Mouse (Mus musculus): ENCODE results near the gene Slc46a1. TPM values are rescaled to one million over a fixed set of nuclear protein-coding genes. Genes with fewer than 3 reads are reported as not detected.
A peak's percentile ranks its signal among the peaks of the same experiment; 100 is the strongest.

Gene Slc46a1
- 2.6 and 3.6 TPM in 2 replicates for total RNA-seq (2014; fragmentation: Nextera tagmentation)
- total RNA-seq (2017): 0.56 and 0.76 TPM in 2 replicates

- ATAC-seq (replicated peaks; ENCODE audit: low FRiP score, low TSS enrichment, poor library complexity, severe bottlenecking): peak; percentile 84
These were observed at the start of gene Slc46a1 for GRCm38 (mm10) chr11:78465568-78466180. Slc46a1 (plus strand) TSS chr11:78465697.

- ATAC-seq (replicated peaks; ENCODE audit: low FRiP score, low TSS enrichment, poor library complexity, severe bottlenecking): no peak
These were observed 48.6 kb upstream of the Slc46a1 start for GRCm38 (mm10) chr11:78416854-78417253.

GRCm38 (mm10) chr11:78420263-78420889, 45.1 kb upstream of the Slc46a1 start:
- peak; percentile 38 for ATAC-seq (replicated peaks; ENCODE audit: low FRiP score, low TSS enrichment, poor library complexity, severe bottlenecking)

DNA sequence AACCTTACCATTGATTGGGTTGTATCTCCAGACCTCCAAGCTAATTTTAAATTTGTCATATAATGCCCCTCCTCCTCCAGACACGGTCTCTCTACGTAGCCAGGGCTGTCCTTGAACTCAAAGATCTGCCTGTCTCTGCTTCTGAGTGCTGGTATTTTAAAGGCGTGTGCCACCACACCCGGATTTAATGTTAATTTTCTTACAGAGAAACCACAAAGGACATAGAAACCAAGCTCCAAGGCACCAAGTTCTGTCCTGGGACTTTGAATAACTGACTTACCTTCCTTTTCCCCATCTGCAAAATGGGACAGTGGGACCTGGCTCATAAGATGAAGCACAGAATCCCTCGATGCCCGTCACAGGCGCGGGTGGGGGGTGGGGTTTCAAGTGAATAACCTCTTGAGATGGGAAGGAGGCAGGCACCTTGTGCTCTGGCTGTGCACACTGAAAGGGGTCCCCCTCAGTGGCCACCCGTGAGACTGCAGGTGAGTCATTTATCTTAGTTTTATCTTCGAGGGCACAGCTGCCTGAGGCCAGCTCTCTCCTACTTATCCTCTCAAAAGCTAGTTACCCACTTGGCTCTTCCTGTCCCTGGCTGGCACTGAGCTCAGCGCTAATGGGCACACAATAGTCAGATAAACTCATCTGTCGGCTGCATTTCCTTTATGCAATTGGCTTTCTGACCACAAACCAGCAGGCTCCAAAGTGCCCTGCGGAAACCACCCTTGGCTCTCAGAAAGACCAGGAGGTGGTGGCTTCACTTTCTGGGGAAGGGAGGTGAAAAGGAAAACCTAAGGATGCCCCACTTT, 44.1 kb upstream of the Slc46a1 start:
- ATAC-seq (replicated peaks; ENCODE audit: low FRiP score, low TSS enrichment, poor library complexity, severe bottlenecking): peak; percentile 57

- ATAC-seq (replicated peaks; ENCODE audit: low FRiP score, low TSS enrichment, poor library complexity, severe bottlenecking): no peak
These were observed 43.3 kb upstream of the Slc46a1 start, which contains the start of gene Slc13a2 for GRCm38 (mm10) chr11:78422055-78422819. Slc13a2 (minus strand) TSS chr11:78422217.

- ATAC-seq (replicated peaks; ENCODE audit: low FRiP score, low TSS enrichment, poor library complexity, severe bottlenecking): no peak
These were observed 41.1 kb upstream of the Slc46a1 start for GRCm38 (mm10) chr11:78424352-78424751.

GRCm38 (mm10) chr11:78425572-78425971, 39.9 kb upstream of the Slc46a1 start:
- no peak for ATAC-seq (replicated peaks; ENCODE audit: low FRiP score, low TSS enrichment, poor library complexity, severe bottlenecking)

- no peak for ATAC-seq (replicated peaks; ENCODE audit: low FRiP score, low TSS enrichment, poor library complexity, severe bottlenecking)
These were observed 37.8 kb upstream of the Slc46a1 start for GRCm38 (mm10) chr11:78427655-78428054.

DNA sequence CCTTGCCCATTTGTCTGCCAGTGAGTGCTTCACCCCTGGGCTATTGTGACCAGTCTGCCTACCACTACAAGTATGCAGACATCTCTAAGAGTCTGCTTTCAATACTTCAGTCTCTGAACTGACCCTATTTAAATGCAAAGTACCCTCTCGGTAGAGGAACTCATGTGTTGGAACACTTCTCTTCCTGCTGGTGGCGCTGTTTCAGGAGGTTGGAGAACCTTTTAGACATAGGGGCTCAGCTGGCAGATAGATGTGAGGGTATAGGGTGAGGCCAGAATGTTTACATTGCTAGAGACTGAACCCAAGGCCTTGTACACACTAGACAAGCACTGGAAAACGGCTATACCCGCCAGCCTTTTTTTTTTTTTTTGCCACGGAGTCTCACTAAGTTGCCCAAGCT, 37.2 kb upstream of the Slc46a1 start:
- ATAC-seq (replicated peaks; ENCODE audit: low FRiP score, low TSS enrichment, poor library complexity, severe bottlenecking): no peak

DNA sequence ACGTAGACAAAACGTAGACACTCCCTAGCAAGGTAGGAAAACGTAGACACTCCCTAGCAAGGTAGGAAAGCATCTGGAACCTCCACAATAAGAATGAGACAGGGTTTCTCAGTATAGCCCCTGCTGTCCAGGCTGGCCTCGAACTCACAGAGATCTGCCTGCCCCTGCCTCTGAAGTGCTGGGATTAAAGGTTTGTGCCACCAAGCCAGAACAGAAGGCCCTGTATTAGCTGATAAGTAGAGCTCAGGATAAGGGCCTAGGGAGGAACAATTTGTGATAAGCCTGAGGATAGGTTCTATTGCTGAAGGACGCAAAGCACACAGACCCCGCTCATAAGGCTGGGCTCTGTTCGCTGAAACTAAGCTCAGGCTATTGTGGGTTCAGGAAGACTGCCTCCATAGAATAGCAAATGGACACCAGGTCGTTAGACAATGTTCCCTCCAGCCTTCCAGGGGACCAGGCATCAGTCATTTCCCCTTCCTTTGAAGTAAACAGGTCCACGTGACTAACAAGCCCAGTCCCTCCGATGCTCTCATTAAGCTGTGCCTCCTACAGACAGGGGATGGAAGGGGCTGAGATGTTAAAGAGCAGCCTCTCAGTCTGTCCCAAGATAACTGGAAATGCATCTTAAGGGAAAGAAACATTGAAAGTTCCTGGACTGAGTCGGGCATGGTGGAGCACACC, 35.2 kb upstream of the Slc46a1 start:
- ATAC-seq (replicated peaks; ENCODE audit: low FRiP score, low TSS enrichment, poor library complexity, severe bottlenecking): no peak

- no peak for ATAC-seq (replicated peaks; ENCODE audit: low FRiP score, low TSS enrichment, poor library complexity, severe bottlenecking)
These were observed 34.3 kb upstream of the Slc46a1 start for GRCm38 (mm10) chr11:78431176-78431575.

GRCm38 (mm10) chr11:78434052-78434451, 31.4 kb upstream of the Slc46a1 start:
- ATAC-seq (replicated peaks; ENCODE audit: low FRiP score, low TSS enrichment, poor library complexity, severe bottlenecking): no peak

DNA sequence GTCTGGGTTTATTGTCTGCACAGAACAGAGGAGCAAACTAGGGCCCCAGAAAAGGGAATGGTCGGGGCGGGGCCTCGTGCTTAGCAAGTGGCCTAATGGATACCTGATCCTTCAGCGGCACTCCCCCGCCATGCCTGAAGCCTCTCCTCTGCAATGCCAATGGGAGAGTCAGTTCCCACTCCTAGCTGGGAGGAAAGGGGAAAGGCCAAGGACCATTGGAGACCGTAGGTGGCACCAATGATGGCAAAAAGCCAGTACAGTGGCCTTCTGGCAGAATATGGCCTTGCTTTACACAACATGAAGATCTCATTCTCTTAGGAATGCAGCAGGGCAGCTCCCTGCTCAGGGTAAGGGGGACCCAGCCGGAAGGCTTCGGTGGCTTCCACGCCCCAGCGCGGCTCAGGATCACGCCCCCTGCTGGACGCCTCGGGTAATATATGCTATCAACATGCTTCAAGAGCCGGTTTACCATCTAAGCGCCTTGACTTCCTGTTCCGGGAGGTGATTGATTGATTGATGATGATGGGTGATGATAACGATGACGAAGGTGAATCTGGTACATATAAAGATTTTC, 29.6 kb upstream of the Slc46a1 start:
- no peak for ATAC-seq (replicated peaks; ENCODE audit: low FRiP score, low TSS enrichment, poor library complexity, severe bottlenecking)

DNA sequence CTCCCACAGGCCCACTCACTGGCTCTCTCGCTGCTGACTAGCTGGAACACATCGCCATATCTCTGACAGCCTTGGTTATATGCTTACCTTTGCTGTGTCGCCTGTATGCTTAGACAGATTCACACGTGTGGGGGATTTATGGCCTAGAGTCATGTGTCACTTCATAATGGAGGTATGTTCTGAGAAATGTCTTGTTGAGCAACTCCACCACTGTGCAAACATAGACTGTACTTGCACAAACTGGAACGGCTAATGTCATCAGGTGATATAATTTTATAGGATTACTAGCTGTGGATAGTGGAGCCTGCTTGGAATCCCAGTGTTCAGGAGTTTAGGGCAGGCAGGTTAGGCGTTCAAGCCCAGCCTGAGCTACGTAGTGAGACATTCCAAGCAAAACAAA, 28.3 kb upstream of the Slc46a1 start:
- ATAC-seq (replicated peaks; ENCODE audit: low FRiP score, low TSS enrichment, poor library complexity, severe bottlenecking): no peak

GRCm38 (mm10) chr11:78438399-78438930, 27.0 kb upstream of the Slc46a1 start:
- no peak for ATAC-seq (replicated peaks; ENCODE audit: low FRiP score, low TSS enrichment, poor library complexity, severe bottlenecking)

GRCm38 (mm10) chr11:78443115-78443514, 22.4 kb upstream of the Slc46a1 start:
- no peak for ATAC-seq (replicated peaks; ENCODE audit: low FRiP score, low TSS enrichment, poor library complexity, severe bottlenecking)

- no peak for ATAC-seq (replicated peaks; ENCODE audit: low FRiP score, low TSS enrichment, poor library complexity, severe bottlenecking)
These were observed 18.3 kb upstream of the Slc46a1 start for GRCm38 (mm10) chr11:78447168-78447567.

DNA sequence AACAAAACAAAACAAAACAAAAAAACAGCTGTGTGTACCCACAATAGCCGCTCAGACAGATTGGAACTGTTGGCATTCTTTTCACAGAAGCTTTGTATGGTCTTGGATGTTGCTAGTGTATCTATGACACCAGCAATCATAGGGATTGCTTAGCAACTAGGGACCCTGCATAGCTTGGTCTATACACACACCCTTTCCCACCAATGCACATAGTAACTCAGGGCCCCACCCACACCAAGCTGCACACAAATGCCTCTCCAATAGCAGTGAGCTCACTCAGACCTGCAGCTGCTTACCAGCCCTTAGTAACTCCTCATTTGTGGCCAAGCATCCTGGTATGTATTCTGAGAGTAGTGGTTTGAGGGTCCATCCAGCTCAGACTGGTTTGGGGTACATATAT, 17.3 kb upstream of the Slc46a1 start:
- no peak for ATAC-seq (replicated peaks; ENCODE audit: low FRiP score, low TSS enrichment, poor library complexity, severe bottlenecking)

DNA sequence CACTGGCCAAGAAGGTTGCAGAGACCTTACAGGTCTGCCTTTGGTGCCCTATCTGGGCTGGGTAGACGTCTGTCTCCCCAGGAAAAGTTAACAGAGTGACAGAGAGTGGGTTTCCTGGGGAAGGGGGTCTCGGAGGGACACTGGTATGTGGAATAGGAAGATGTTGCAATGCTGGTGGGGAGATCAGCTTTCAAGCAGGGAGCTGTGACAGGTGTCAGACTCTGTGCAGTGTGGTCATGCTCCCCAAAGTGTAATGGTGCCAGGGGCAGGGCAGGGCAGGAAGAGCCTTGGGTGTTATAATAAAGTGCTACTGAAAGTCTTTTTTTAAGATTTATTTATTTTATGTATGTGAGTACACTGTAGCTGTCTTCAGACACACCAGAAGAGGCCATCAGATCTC, 15.2 kb upstream of the Slc46a1 start:
- ATAC-seq (replicated peaks; ENCODE audit: low FRiP score, low TSS enrichment, poor library complexity, severe bottlenecking): no peak
